Mouse (Mus musculus) 416B (cell line): ENCODE results near the gene Sema4b.
A peak's percentile ranks its signal among the peaks of the same experiment; 100 is the strongest.

ENCODE experiments used
- DNase-seq: peaks from one replicate; pipeline ENCODE4 v3.0.0; 2011; ENCODE audit warnings: low read depth

Gene Sema4b

GRCm38 (mm10) chr7:80197941-80198778 is 11.5 kb downstream of the Sema4b start:
- peak; percentile 93 for DNase-seq

GRCm38 (mm10) chr7:80198863-80199262 is 12.2 kb downstream of the Sema4b start:
- no peak for DNase-seq

DNA sequence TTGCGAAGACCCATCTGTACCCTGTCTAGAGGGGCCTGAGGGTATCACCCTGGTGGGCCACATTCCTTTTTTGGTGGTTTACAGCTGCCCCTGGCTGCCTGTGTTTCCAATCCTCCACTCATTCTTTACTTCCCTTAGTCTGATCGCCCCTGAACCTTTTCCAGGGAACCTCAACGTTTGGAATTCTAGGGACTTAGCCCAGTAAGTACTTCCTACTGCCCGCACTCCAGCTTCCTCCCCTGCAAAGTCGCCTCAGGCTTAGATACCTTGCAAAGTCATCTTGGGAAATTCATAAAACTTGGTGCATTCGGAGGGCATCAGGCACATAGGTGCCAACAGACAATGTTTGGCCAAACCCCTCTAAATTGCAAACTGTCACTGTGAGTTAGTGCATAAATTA is 12.6 kb downstream of the Sema4b start:
- no peak for DNase-seq

DNA sequence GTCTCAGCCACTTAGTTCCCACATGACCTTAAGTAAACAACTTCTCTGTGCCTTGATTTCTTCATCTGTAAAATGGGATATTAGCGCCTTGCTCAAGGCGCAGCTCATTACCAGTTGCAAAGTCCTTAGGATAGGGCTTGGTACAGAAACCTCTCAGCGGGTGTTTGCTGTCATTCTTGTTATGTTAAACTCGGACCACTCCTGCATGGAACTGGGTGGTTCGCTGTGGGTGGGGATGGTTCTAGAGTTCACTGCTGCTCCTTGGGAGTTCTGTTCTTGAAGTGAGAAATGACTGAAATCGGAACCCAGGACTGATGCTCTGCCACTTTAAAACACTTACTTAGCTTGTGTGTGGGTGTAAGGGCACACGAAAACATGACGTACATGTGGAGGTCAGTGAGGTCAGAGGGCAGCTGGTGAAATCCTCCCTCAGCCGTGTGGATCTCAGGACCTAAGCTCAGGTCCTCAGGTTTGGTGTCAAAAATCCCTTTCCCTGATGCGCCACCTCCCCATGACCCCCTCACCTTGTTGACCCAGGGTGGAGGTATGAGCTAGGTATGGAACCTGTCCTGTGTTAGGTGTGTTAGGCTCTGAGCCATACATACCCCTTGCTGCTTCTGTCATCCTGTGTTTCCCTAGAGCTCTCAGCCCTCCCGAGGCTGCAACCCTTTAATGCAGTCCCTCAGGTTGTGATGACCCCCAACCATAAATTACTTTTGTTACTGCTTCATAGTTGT is 13.4 kb downstream of the Sema4b start:
- DNase-seq, result no peak

- DNase-seq, result no peak
Observed at GRCm38 (mm10) chr7:80200588-80200945, 13.9 kb downstream of the Sema4b start.

GRCm38 (mm10) chr7:80200963-80201539 is 14.4 kb downstream of the Sema4b start:
- no peak for DNase-seq

GRCm38 (mm10) chr7:80201888-80202540 is 15.4 kb downstream of the Sema4b start:
- DNase-seq, result no peak

DNA sequence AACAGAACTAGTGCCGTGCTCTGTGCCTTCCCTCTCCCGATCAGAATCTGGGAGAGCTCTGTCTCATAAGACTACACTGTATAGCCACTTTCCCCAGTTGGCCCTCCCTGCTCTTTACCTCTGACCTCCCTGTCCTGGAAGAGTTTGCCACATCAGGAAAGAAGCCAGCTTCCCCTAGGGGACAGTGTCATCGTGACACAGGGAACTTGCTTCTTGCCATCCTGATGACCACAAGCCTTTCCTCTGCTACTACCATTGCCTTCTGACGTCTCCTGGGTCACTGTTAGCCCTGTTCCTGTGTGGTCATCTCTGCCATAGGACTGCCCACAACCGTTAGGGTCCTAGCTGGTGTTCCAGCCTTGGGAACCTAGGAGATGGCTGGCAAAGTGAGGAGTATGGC is 16.3 kb downstream of the Sema4b start:
- peak; percentile 71 for DNase-seq

DNA sequence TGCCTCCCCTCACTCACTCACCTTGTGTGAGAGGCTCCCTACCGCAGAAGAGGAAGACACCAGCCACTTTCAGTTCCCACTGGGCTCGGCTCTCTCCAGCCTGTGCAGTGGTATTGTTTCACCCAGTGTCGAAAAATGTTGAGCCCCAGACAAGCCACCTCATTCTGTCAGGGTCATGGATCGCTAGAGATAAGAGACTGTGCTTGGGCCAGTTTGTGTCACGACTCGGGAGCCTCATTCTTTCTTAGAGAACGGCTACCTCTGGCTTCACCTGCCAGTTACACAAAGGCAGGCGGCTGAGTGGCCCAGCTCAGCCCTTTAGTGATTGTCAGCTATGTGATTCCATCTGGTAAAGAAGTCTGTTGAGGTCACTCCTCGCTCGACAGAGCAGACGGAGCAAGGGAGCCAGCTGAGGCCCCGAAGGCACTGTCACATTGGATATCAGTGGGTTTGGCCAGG is 17.0 kb downstream of the Sema4b start:
- no peak for DNase-seq

GRCm38 (mm10) chr7:80204362-80204761 is 17.7 kb downstream of the Sema4b start:
- DNase-seq, result peak; percentile 42

GRCm38 (mm10) chr7:80204961-80205360 is 18.3 kb downstream of the Sema4b start:
- no peak for DNase-seq

DNA sequence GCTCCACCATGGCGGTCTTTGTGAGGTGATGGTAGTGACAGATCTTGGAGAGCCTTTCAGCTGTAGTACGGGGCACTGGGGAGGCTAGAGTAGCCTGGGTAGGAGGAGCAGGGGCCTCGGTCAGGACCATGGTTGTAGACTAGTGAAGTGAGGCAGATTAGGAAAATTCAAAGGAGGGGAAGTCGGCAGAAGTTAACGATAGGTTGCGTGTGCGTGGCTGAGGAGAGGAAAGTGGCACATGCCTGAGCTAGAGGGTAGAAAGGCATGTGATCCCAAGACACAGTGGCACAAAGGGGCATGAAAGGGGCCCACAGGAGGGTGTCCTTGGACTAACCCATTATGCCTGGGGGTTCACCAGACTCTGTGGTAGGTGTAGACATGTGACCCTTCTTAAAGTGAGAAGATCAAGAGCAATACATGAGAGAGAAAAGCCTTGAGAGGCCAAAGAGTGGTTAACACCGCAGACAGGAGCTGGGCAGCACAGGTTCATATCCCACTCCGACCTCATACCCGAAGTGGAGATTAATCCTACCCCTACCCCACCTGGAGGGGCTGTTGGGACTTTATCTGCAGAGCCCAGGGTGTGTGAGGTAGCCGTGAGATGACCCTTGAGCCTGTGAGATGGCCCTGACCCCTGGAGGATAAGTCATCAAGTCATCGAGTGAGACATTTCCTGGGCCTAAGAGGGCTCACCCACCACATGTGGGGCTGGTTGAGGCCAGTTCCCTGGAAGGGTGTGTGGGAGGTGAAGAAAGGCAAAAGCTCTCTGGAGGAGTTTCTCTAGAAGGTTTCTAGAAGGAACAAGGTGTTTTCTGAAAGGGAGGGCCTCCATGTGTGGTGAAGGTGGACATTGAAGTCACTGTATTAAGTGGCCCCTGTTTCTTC is 19.3 kb downstream of the Sema4b start:
- DNase-seq, result no peak

GRCm38 (mm10) chr7:80207314-80207731 is 20.7 kb downstream of the Sema4b start:
- peak; percentile 69 for DNase-seq

DNA sequence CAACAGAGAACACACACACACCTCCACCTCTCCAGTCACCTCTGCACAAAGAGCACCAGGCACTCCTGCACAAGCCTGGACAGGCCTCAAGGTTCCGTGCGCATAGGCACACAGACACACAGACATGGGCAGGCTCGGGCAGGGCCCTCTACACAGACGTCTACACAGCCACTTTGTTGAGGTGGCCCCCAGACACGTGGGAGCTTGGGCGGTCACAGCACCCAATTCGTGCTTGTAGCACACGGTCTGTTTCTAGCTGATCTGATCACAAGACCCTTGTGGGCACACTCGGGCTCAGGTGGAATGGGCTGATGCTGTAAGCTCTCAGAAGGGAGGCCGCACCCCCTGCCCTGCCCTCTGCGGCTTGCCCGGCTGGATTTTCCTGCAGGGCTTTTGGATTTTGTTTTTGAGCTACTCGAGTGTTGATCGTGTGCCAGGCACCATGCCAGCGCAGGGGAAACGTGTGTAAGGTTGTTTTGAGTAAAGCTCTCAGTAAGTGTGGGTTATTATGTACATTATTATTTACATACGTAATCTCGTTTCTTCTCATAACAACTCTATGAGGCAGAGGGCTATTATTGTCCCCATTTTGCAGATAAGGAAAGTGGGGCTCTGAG is 21.5 kb downstream of the Sema4b start:
- no peak for DNase-seq

DNA sequence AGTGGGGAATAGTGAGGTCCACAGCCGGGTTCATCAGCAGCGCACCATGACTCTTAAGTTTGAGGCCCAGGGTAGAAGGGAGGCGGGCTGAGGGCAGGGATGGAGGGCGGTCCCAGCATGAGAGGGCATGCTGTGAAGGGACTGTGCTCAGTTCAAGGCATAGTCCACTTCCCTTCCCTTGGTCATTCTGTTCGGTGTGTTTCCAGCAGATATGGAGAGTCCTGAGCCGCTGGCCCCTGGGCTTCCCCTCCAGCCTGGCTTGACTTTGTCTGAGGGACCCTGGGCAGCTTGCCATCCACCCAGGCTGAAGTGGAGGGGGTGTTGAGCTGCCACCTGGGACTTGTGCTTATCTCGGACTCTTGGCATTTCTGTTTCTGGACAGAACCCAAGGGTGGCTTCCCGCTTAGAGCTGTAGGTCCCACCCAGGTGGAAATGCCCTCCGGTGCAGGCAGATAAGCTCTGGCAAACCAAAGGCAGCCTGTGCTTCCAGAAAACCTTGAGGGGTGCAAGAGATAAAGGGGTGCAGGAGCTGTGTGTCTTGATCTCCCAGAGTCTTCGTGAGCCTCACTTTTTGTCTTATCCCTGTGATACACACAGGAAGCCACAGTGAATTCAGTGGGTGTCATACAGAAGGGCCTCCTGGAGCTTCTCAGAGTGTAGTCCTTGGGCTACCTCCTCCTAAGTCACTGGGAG is 22.2 kb downstream of the Sema4b start:
- peak; percentile 96 for DNase-seq

GRCm38 (mm10) chr7:80209669-80210068 is 23.0 kb downstream of the Sema4b start:
- peak; percentile 92 for DNase-seq

DNA sequence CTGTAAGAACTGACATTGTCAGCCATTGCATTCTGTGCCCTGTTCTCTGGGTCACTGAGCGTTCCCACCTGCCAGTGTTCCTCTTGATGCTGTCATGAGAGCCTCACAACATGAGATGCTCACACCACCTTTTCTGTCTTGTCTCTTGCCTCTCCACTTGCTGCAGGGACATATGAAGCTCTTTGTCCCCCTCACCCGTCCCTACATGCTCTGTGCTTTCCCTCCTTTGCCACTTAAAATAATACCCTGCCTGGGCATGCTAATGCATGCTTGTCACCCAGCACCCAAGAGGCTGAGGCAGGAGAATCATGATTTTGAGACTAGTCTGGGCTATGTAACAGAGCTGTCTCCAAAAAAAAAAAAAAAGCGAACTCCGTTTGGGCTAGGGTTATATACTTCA is 24.3 kb downstream of the Sema4b start:
- DNase-seq, result no peak

GRCm38 (mm10) chr7:80213604-80214003 is 27.0 kb downstream of the Sema4b start:
- no peak for DNase-seq

DNA sequence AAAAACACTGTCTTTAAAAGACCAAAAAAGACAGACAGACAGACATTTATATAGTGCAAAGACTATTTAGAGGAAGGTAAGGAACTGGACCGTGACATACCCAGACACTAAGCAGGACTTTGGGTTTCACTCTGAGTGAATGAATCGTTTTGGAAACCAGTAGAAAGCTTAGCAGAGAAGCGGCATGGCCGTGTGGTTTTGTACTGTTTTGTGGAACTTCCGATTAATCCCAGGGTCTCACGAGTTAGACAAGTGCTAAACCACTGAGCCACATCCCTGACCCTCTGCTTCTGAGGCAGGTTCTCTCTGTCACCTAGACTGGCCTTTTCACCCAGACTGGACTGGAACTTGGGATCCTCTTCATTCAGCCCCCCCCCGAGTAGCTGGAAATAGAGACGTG is 27.8 kb downstream of the Sema4b start:
- no peak for DNase-seq

- DNase-seq, result peak; percentile 72
Observed at GRCm38 (mm10) chr7:80215398-80215797, 28.8 kb downstream of the Sema4b start.
